Mouse (Mus musculus): Measurements from ENCODE around the gene Galnt15. TPM values are rescaled to one million over a fixed set of nuclear protein-coding genes. Genes with fewer than 3 reads are reported as not detected.

The Galnt15 gene
- polyA plus RNA-seq, 1 experiment from 2014 or later, result 0.01 TPM

GRCm38 (mm10) chr14:32011547-32012304 is 17.1 kb upstream of the Galnt15 start:
- Histone ChIP-seq H3K4me1 (ENCODE audit: control insufficient read depth, low read depth, low read length) (no peaks in the 10 kb centered on the region), H3K4me2 (ENCODE audit: low read depth, low read length) (no peak overlapping the region), H3K27me3 (ENCODE audit: control insufficient read depth, insufficient read depth, low read depth, low read length) (no peaks in the 10 kb centered on the region), H3K36me3 (ENCODE audit: control insufficient read depth, insufficient read depth) (no peaks in the 10 kb centered on the region), H3K9me3 (replicated peaks; ENCODE audit: control insufficient read depth, low read length) (no peaks in the 10 kb centered on the region), H3K27ac (ENCODE audit: low read length) (no peak overlapping the region), H3K4me3 (ENCODE audit: low read depth, low read length) (no peak overlapping the region), H3K9ac (ENCODE audit: low read depth, low read length) (no peak overlapping the region)
- ATAC-seq (ENCODE audit: low read depth), result no peak
- WGBS (ENCODE audit: insufficient replicate concordance), result 37% methylated on average over 6 of the region's 6 CpGs

- no peak for ATAC-seq (ENCODE audit: low read depth)
- Histone ChIP-seq H3K27me3 (ENCODE audit: control insufficient read depth, insufficient read depth, low read depth, low read length) (no peaks in the 10 kb centered on the region), H3K27ac (ENCODE audit: low read length) (no peak overlapping the region), H3K4me3 (ENCODE audit: low read depth, low read length) (no peak overlapping the region), H3K4me1 (ENCODE audit: control insufficient read depth, low read depth, low read length) (no peaks in the 10 kb centered on the region), H3K9me3 (replicated peaks; ENCODE audit: control insufficient read depth, low read length) (no peaks in the 10 kb centered on the region), H3K4me2 (ENCODE audit: low read depth, low read length) (no peak overlapping the region), H3K36me3 (ENCODE audit: control insufficient read depth, insufficient read depth) (no peaks in the 10 kb centered on the region), H3K9ac (ENCODE audit: low read depth, low read length) (no peak overlapping the region)
- 76% methylated on average over 7 of the region's 7 CpGs for WGBS (ENCODE audit: insufficient replicate concordance)
Observed at GRCm38 (mm10) chr14:32015131-32015770, 13.5 kb upstream of the Galnt15 start.

- Histone ChIP-seq H3K27ac (ENCODE audit: low read length) (no peak overlapping the region), H3K9ac (ENCODE audit: low read depth, low read length) (no peak overlapping the region), H3K4me2 (ENCODE audit: low read depth, low read length) (no peak overlapping the region), H3K9me3 (replicated peaks; ENCODE audit: control insufficient read depth, low read length) (no peaks in the 10 kb centered on the region), H3K27me3 (ENCODE audit: control insufficient read depth, insufficient read depth, low read depth, low read length) (no peaks in the 10 kb centered on the region), H3K36me3 (ENCODE audit: control insufficient read depth, insufficient read depth) (no peaks in the 10 kb centered on the region), H3K4me1 (ENCODE audit: control insufficient read depth, low read depth, low read length) (no peaks in the 10 kb centered on the region), H3K4me3 (ENCODE audit: low read depth, low read length) (no peak overlapping the region)
- ATAC-seq (ENCODE audit: low read depth), result no peak
- 58% methylated on average over 3 of the region's 3 CpGs for WGBS (ENCODE audit: insufficient replicate concordance)
Observed at GRCm38 (mm10) chr14:32016466-32016865, 12.3 kb upstream of the Galnt15 start.

GRCm38 (mm10) chr14:32016921-32017320 is 11.9 kb upstream of the Galnt15 start:
- H3K9ac ChIP-seq (ENCODE audit: low read depth, low read length), result no peak overlapping the region
- no peaks in the 10 kb centered on the region for H3K36me3 ChIP-seq (ENCODE audit: control insufficient read depth, insufficient read depth)
- WGBS (ENCODE audit: insufficient replicate concordance), result 29% methylated on average over 7 of the region's 7 CpGs
- H3K4me1 ChIP-seq (ENCODE audit: control insufficient read depth, low read depth, low read length), result peaks cover 2% of the 10 kb centered on the region; the same call in 1 of the 2 replicates
- no peak overlapping the region for H3K4me2 ChIP-seq (ENCODE audit: low read depth, low read length)
- H3K27me3 ChIP-seq (ENCODE audit: control insufficient read depth, insufficient read depth, low read depth, low read length), result no peaks in the 10 kb centered on the region
- no peaks in the 10 kb centered on the region for H3K9me3 ChIP-seq (replicated peaks; ENCODE audit: control insufficient read depth, low read length)
- no peak overlapping the region for H3K4me3 ChIP-seq (ENCODE audit: low read depth, low read length)
- no peak for ATAC-seq (ENCODE audit: low read depth)
- H3K27ac ChIP-seq (ENCODE audit: low read length), result no peak overlapping the region

- H3K9ac ChIP-seq (ENCODE audit: low read depth, low read length), result no peak overlapping the region
- no peak overlapping the region for H3K4me3 ChIP-seq (ENCODE audit: low read depth, low read length)
- 62% methylated on average over 2 of the region's 2 CpGs for WGBS (ENCODE audit: insufficient replicate concordance)
- no peaks in the 10 kb centered on the region for H3K27me3 ChIP-seq (ENCODE audit: control insufficient read depth, insufficient read depth, low read depth, low read length)
- H3K4me1 ChIP-seq (ENCODE audit: control insufficient read depth, low read depth, low read length), result peaks cover 7% of the 10 kb centered on the region
- no peaks in the 10 kb centered on the region for H3K36me3 ChIP-seq (ENCODE audit: control insufficient read depth, insufficient read depth)
- no peak overlapping the region for H3K4me2 ChIP-seq (ENCODE audit: low read depth, low read length)
- no peak for ATAC-seq (ENCODE audit: low read depth)
- H3K9me3 ChIP-seq (replicated peaks; ENCODE audit: control insufficient read depth, low read length), result no peaks in the 10 kb centered on the region
- H3K27ac ChIP-seq (ENCODE audit: low read length), result no peak overlapping the region
Observed at GRCm38 (mm10) chr14:32017448-32017847, 11.3 kb upstream of the Galnt15 start.

- Histone ChIP-seq H3K9me3 (replicated peaks; ENCODE audit: control insufficient read depth, low read length) (no peaks in the 10 kb centered on the region), H3K27ac (ENCODE audit: low read length) (no peak overlapping the region), H3K9ac (ENCODE audit: low read depth, low read length) (no peak overlapping the region), H3K4me2 (ENCODE audit: low read depth, low read length) (no peak overlapping the region), H3K4me1 (ENCODE audit: control insufficient read depth, low read depth, low read length) (peaks cover 8% of the 10 kb centered on the region), H3K27me3 (ENCODE audit: control insufficient read depth, insufficient read depth, low read depth, low read length) (no peaks in the 10 kb centered on the region), H3K36me3 (ENCODE audit: control insufficient read depth, insufficient read depth) (no peaks in the 10 kb centered on the region), H3K4me3 (ENCODE audit: low read depth, low read length) (no peak overlapping the region)
- ATAC-seq (ENCODE audit: low read depth), result no peak
- WGBS (ENCODE audit: insufficient replicate concordance), result 54% methylated on average over 7 of the region's 8 CpGs
Observed at GRCm38 (mm10) chr14:32019091-32019490, 9.7 kb upstream of the Galnt15 start.

- Histone ChIP-seq H3K27ac (ENCODE audit: low read length) (no peak overlapping the region), H3K27me3 (ENCODE audit: control insufficient read depth, insufficient read depth, low read depth, low read length) (no peaks in the 10 kb centered on the region), H3K4me2 (ENCODE audit: low read depth, low read length) (no peak overlapping the region), H3K9ac (ENCODE audit: low read depth, low read length) (no peak overlapping the region), H3K4me3 (ENCODE audit: low read depth, low read length) (no peak overlapping the region), H3K36me3 (ENCODE audit: control insufficient read depth, insufficient read depth) (no peaks in the 10 kb centered on the region), H3K9me3 (replicated peaks; ENCODE audit: control insufficient read depth, low read length) (no peaks in the 10 kb centered on the region), H3K4me1 (ENCODE audit: control insufficient read depth, low read depth, low read length) (peaks cover 8% of the 10 kb centered on the region)
- ATAC-seq (ENCODE audit: low read depth), result no peak
- 43% methylated on average over 9 of the region's 9 CpGs for WGBS (ENCODE audit: insufficient replicate concordance)
Observed at GRCm38 (mm10) chr14:32021967-32022366, 6.8 kb upstream of the Galnt15 start.

- H3K27me3 ChIP-seq (ENCODE audit: control insufficient read depth, insufficient read depth, low read depth, low read length), result no peaks in the 10 kb centered on the region
- ATAC-seq (ENCODE audit: low read depth), result peak; percentile 64
- H3K4me2 ChIP-seq (ENCODE audit: low read depth, low read length), result no peak overlapping the region
Observed at GRCm38 (mm10) chr14:32022450-32022849, 6.3 kb upstream of the Galnt15 start.

GRCm38 (mm10) chr14:32023891-32024290 is 4.9 kb upstream of the Galnt15 start:
- 66% methylated on average over 4 of the region's 4 CpGs for WGBS (ENCODE audit: insufficient replicate concordance)
- Histone ChIP-seq H3K9me3 (replicated peaks; ENCODE audit: control insufficient read depth, low read length) (no peaks in the 10 kb centered on the region), H3K4me3 (ENCODE audit: low read depth, low read length) (no peak overlapping the region), H3K27me3 (ENCODE audit: control insufficient read depth, insufficient read depth, low read depth, low read length) (0 out of 2 replicates have a peak, but pooled peaks cover 2% of the 10 kb centered on the region), H3K27ac (ENCODE audit: low read length) (no peak overlapping the region), H3K9ac (ENCODE audit: low read depth, low read length) (no peak overlapping the region), H3K36me3 (ENCODE audit: control insufficient read depth, insufficient read depth) (no peaks in the 10 kb centered on the region), H3K4me2 (ENCODE audit: low read depth, low read length) (no peak overlapping the region), H3K4me1 (ENCODE audit: control insufficient read depth, low read depth, low read length) (peaks cover 8% of the 10 kb centered on the region)
- ATAC-seq (ENCODE audit: low read depth), result no peak

More at GRCm38 (mm10) chr14:32022450-32022849, 6.3 kb upstream of the Galnt15 start:
- Histone ChIP-seq H3K9me3 (replicated peaks; ENCODE audit: control insufficient read depth, low read length) (no peaks in the 10 kb centered on the region), H3K27ac (ENCODE audit: low read length) (no peak overlapping the region), H3K4me1 (ENCODE audit: control insufficient read depth, low read depth, low read length) (peaks cover 8% of the 10 kb centered on the region), H3K9ac (ENCODE audit: low read depth, low read length) (no peak overlapping the region), H3K4me3 (ENCODE audit: low read depth, low read length) (no peak overlapping the region), H3K36me3 (ENCODE audit: control insufficient read depth, insufficient read depth) (no peaks in the 10 kb centered on the region)

All from liver, embryonic 16.5 days (tissue).